Mouse (Mus musculus): Measurements from ENCODE around the gene Akap12. TPM values are rescaled to one million over a fixed set of nuclear protein-coding genes. Genes with fewer than 3 reads are reported as not detected.

Gene Akap12
- polyA plus RNA-seq, 1 experiment from 2014 or later = 30.6 TPM

- Histone ChIP-seq H3K36me3 (ENCODE audit: control insufficient read depth, insufficient read depth, low read length) (no peaks in the 10 kb centered on the region), H3K4me1 (ENCODE audit: control insufficient read depth, insufficient read depth, low read length) (peaks cover 34% of the 10 kb centered on the region), H3K27ac (ENCODE audit: low read depth, low read length) (no peak overlapping the region), H3K9me3 (ENCODE audit: control insufficient read depth, low read length) (no peaks in the 10 kb centered on the region), H3K4me3 (ENCODE audit: low read depth, low read length) (no peak overlapping the region), H3K9ac (replicated peaks; ENCODE audit: low read depth, low read length) (no peak overlapping the region), H3K4me2 (ENCODE audit: low read depth, low read length) (no peak overlapping the region), H3K27me3 (ENCODE audit: control insufficient read depth, insufficient read depth, low read length) (no peaks in the 10 kb centered on the region)
- 72% methylated on average over 5 of the region's 5 CpGs for WGBS
- ATAC-seq (ENCODE audit: low read depth) = no peak
Measured at GRCm38 (mm10) chr10:4391076-4391475, 124.9 kb downstream of the Akap12 start.

GRCm38 (mm10) chr10:4391851-4392250, 125.7 kb downstream of the Akap12 start:
- Histone ChIP-seq H3K4me1 (ENCODE audit: control insufficient read depth, insufficient read depth, low read length) (peaks cover 34% of the 10 kb centered on the region), H3K27me3 (ENCODE audit: control insufficient read depth, insufficient read depth, low read length) (no peaks in the 10 kb centered on the region), H3K9ac (replicated peaks; ENCODE audit: low read depth, low read length) (no peak overlapping the region), H3K9me3 (ENCODE audit: control insufficient read depth, low read length) (no peaks in the 10 kb centered on the region), H3K36me3 (ENCODE audit: control insufficient read depth, insufficient read depth, low read length) (no peaks in the 10 kb centered on the region), H3K4me2 (ENCODE audit: low read depth, low read length) (no peak overlapping the region), H3K27ac (ENCODE audit: low read depth, low read length) (no peak overlapping the region), H3K4me3 (ENCODE audit: low read depth, low read length) (no peak overlapping the region)
- ATAC-seq (ENCODE audit: low read depth) = no peak
- 62% methylated on average over 6 of the region's 6 CpGs for WGBS

- no peak for ATAC-seq (ENCODE audit: low read depth)
- Histone ChIP-seq H3K4me2 (ENCODE audit: low read depth, low read length) (no peak overlapping the region), H3K4me3 (ENCODE audit: low read depth, low read length) (no peak overlapping the region), H3K9ac (replicated peaks; ENCODE audit: low read depth, low read length) (no peak overlapping the region), H3K9me3 (ENCODE audit: control insufficient read depth, low read length) (no peaks in the 10 kb centered on the region), H3K36me3 (ENCODE audit: control insufficient read depth, insufficient read depth, low read length) (no peaks in the 10 kb centered on the region), H3K27ac (ENCODE audit: low read depth, low read length) (no peak overlapping the region), H3K4me1 (ENCODE audit: control insufficient read depth, insufficient read depth, low read length) (peaks cover 16% of the 10 kb centered on the region), H3K27me3 (ENCODE audit: control insufficient read depth, insufficient read depth, low read length) (no peaks in the 10 kb centered on the region)
- WGBS = 98% methylated on average over 3 of the region's 3 CpGs
Measured at GRCm38 (mm10) chr10:4395321-4395720, 129.1 kb downstream of the Akap12 start.

GRCm38 (mm10) chr10:4398058-4398457, 131.9 kb downstream of the Akap12 start:
- Histone ChIP-seq H3K4me2 (ENCODE audit: low read depth, low read length) (no peak overlapping the region), H3K4me1 (ENCODE audit: control insufficient read depth, insufficient read depth, low read length) (no peaks in the 10 kb centered on the region; the same call in 1 of the 2 replicates), H3K36me3 (ENCODE audit: control insufficient read depth, insufficient read depth, low read length) (peaks cover 8% of the 10 kb centered on the region; the same call in 1 of the 2 replicates), H3K27ac (ENCODE audit: low read depth, low read length) (no peak overlapping the region), H3K27me3 (ENCODE audit: control insufficient read depth, insufficient read depth, low read length) (no peaks in the 10 kb centered on the region), H3K9me3 (ENCODE audit: control insufficient read depth, low read length) (no peaks in the 10 kb centered on the region), H3K9ac (replicated peaks; ENCODE audit: low read depth, low read length) (no peak overlapping the region), H3K4me3 (ENCODE audit: low read depth, low read length) (no peak overlapping the region)
- 84% methylated on average over 5 of the region's 5 CpGs for WGBS
- no peak; the same call in 1 of the 2 replicates for ATAC-seq (ENCODE audit: low read depth)

GRCm38 (mm10) chr10:4404895-4405491, 138.8 kb downstream of the Akap12 start:
- Histone ChIP-seq H3K27ac (ENCODE audit: low read depth, low read length) (no peak overlapping the region), H3K4me3 (ENCODE audit: low read depth, low read length) (no peak overlapping the region), H3K4me1 (ENCODE audit: control insufficient read depth, insufficient read depth, low read length) (no peaks in the 10 kb centered on the region; the same call in 1 of the 2 replicates), H3K4me2 (ENCODE audit: low read depth, low read length) (no peak overlapping the region), H3K27me3 (ENCODE audit: control insufficient read depth, insufficient read depth, low read length) (no peaks in the 10 kb centered on the region), H3K9ac (replicated peaks; ENCODE audit: low read depth, low read length) (no peak overlapping the region), H3K9me3 (ENCODE audit: control insufficient read depth, low read length) (no peaks in the 10 kb centered on the region), H3K36me3 (ENCODE audit: control insufficient read depth, insufficient read depth, low read length) (peaks cover 17% of the 10 kb centered on the region)
- WGBS = 60% methylated on average over 5 of the region's 5 CpGs
- peak; percentile 57 for ATAC-seq (ENCODE audit: low read depth)

- Histone ChIP-seq H3K36me3 (ENCODE audit: control insufficient read depth, insufficient read depth, low read length) (peaks cover 17% of the 10 kb centered on the region), H3K4me1 (ENCODE audit: control insufficient read depth, insufficient read depth, low read length) (no peaks in the 10 kb centered on the region; the same call in 1 of the 2 replicates), H3K9ac (replicated peaks; ENCODE audit: low read depth, low read length) (no peak overlapping the region), H3K27ac (ENCODE audit: low read depth, low read length) (no peak overlapping the region), H3K4me3 (ENCODE audit: low read depth, low read length) (no peak overlapping the region), H3K27me3 (ENCODE audit: control insufficient read depth, insufficient read depth, low read length) (no peaks in the 10 kb centered on the region), H3K4me2 (ENCODE audit: low read depth, low read length) (no peak overlapping the region), H3K9me3 (ENCODE audit: control insufficient read depth, low read length) (no peaks in the 10 kb centered on the region)
- 78% methylated on average over 5 of the region's 5 CpGs for WGBS
- peak; percentile 5; the same call in 1 of the 2 replicates for ATAC-seq (ENCODE audit: low read depth)
Measured at GRCm38 (mm10) chr10:4405511-4405910, 139.3 kb downstream of the Akap12 start.

- no peak overlapping the region for H3K4me3 ChIP-seq (ENCODE audit: low read depth, low read length)
- no peak overlapping the region for H3K27ac ChIP-seq (ENCODE audit: low read depth, low read length)
- H3K9ac ChIP-seq (replicated peaks; ENCODE audit: low read depth, low read length) = no peak overlapping the region
- no peaks in the 10 kb centered on the region for H3K9me3 ChIP-seq (ENCODE audit: control insufficient read depth, low read length)
- peaks cover 20% of the 10 kb centered on the region for H3K36me3 ChIP-seq (ENCODE audit: control insufficient read depth, insufficient read depth, low read length)
- no peaks in the 10 kb centered on the region for H3K27me3 ChIP-seq (ENCODE audit: control insufficient read depth, insufficient read depth, low read length)
- 94% methylated on average over 1 of the region's 1 CpGs for WGBS
- H3K4me2 ChIP-seq (ENCODE audit: low read depth, low read length) = no peak overlapping the region
- no peak for ATAC-seq (ENCODE audit: low read depth)
- H3K4me1 ChIP-seq (ENCODE audit: control insufficient read depth, insufficient read depth, low read length) = no peaks in the 10 kb centered on the region; the same call in 1 of the 2 replicates
Measured at GRCm38 (mm10) chr10:4407191-4407590, 141.0 kb downstream of the Akap12 start.

Other genes starting within 250 kb of the Akap12 start
- 12.9 and 17.9 TPM in 2 replicates for gene Zbtb2, start 121.7 kb downstream of the Akap12 start, polyA plus RNA-seq (2014; fragmentation: Nextera tagmentation; extraction: Ambion mirVana)
- gene Rmnd1, start 166.0 kb downstream of the Akap12 start, polyA plus RNA-seq (2014; fragmentation: Nextera tagmentation; extraction: Ambion mirVana) = 52.1 and 54.2 TPM in 2 replicates
- gene Armt1, start 166.1 kb downstream of the Akap12 start, polyA plus RNA-seq (2014; fragmentation: Nextera tagmentation; extraction: Ambion mirVana) = 10.6 and 16.7 TPM in 2 replicates
- 0.08 and 0.27 TPM in 2 replicates for gene Ccdc170, start 216.1 kb downstream of the Akap12 start, polyA plus RNA-seq (2014; fragmentation: Nextera tagmentation; extraction: Ambion mirVana)

Data from neural tube, embryonic 14.5 days (tissue).